ENCODE assay signal across 8 mouse cellular contexts in genomic region chr1:55239237-55239636, GRCm38 (mm10). TPM values are rescaled to one million over a fixed set of nuclear protein-coding genes. Genes with fewer than 3 reads are reported as not detected.
DNase-seq lines count a peak whose midpoint lies in the region; ATAC-seq and TF ChIP-seq lines count a peak whose summit lies in the region.

No protein-coding gene starts in this region.

- H3K36me3 ChIP-seq in kidney, embryonic 16.5 days (ENCODE audit: insufficient read depth, low read length), result no peaks in the 10 kb centered on the region
- H3K36me3 ChIP-seq in macrophage (ENCODE audit: inconsistent target), result no peaks in the 10 kb centered on the region
- H3K36me3 ChIP-seq in stomach, embryonic 15.5 days, result no peaks in the 10 kb centered on the region

- H3K4me3 ChIP-seq in kidney, embryonic 16.5 days (ENCODE audit: low read length), result peak overlapping the region; percentile 91
- H3K4me3 ChIP-seq in macrophage (ENCODE audit: inconsistent target), result peak overlapping the region; percentile 89; the same call in 1 of the 2 replicates
- H3K4me3 ChIP-seq in stomach, embryonic 15.5 days (replicated peaks), result peak overlapping the region; percentile 90; the same call in 1 of the 2 replicates

- H3K4me2 ChIP-seq in kidney, embryonic 16.5 days (replicated peaks; ENCODE audit: low read depth, low read length), result peak overlapping the region; percentile 87
- peak overlapping the region; percentile 92 for H3K4me2 ChIP-seq in stomach, embryonic 15.5 days

- intact Hi-C loops in left cerebral cortex, postnatal 25 days (cut with DNase I), result loop anchor here (2.0 to 5.0 kb wide), 3 partner anchors 144 to 633 kb away; partner anchors contain the start of genes Hspd1 and Hspe1
- intact Hi-C loops in left cerebral cortex, postnatal 36 days (cut with DNase I), result loop anchor here (5.0 kb wide), 2 partner anchors 152 to 633 kb away; partner anchors contain the start of genes Hspd1 and Hspe1

- peak; percentile 41 to 65 for DNase-seq in left cerebral cortex, postnatal 25 days (ENCODE audit: low spot score in 2 of 2)
- no peak for DNase-seq in left cerebral cortex, postnatal 36 days (ENCODE audit: low spot score in 2 of 2)
- DNase-seq in brain, embryonic 14.5 days (ENCODE audit: low read depth), result peak; percentile 85
- DNase-seq in forelimb bud, embryonic 11.5 days (ENCODE audit: low read depth, low spot score), result peak; percentile 60
- no peak for DNase-seq in testis, postnatal 10 days (ENCODE audit: low spot score)

- peaks cover 69% of the 10 kb centered on the region for H3K79me2 ChIP-seq in macrophage (ENCODE audit: inconsistent target)

- H3K9me3 ChIP-seq in kidney, embryonic 16.5 days (ENCODE audit: low read length), result no peaks in the 10 kb centered on the region
- no peaks in the 10 kb centered on the region for H3K9me3 ChIP-seq in stomach, embryonic 15.5 days

- no peak for ATAC-seq in kidney, embryonic 16.5 days (ENCODE audit: low FRiP score, low TSS enrichment)
- no peak for ATAC-seq in stomach, embryonic 15.5 days (ENCODE audit: insufficient read depth, low FRiP score, low read depth)

- peak; percentile 68; the same call in 1 of the 2 replicates for TF ChIP-seq CTCF in brain, embryonic 14.5 days (IDR thresholded peaks at IDR 0.05; ENCODE audit: borderline replicate concordance, extremely low read depth, insufficient read depth, insufficient read length)

- no peak overlapping the region for H3K9ac ChIP-seq in kidney, embryonic 16.5 days (replicated peaks; ENCODE audit: low read length)
- H3K9ac ChIP-seq in stomach, embryonic 15.5 days, result no peak overlapping the region

- no peak overlapping the region for H3K27ac ChIP-seq in kidney, embryonic 16.5 days (ENCODE audit: low read length)
- no peak overlapping the region for H3K27ac ChIP-seq in macrophage
- no peak overlapping the region for H3K27ac ChIP-seq in stomach, embryonic 15.5 days

- 0% methylated on average over 1 of the region's 1 CpGs for WGBS in kidney, embryonic 16.5 days
- WGBS in macrophage (ENCODE audit: missing documents), result 0% methylated on average over 1 of the region's 1 CpGs
- WGBS in stomach, embryonic 15.5 days, result 4% methylated on average over 1 of the region's 1 CpGs

- H3K27me3 ChIP-seq in kidney, embryonic 16.5 days (ENCODE audit: insufficient read depth, low read length), result no peaks in the 10 kb centered on the region
- H3K27me3 ChIP-seq in stomach, embryonic 15.5 days (replicated peaks), result no peaks in the 10 kb centered on the region

- H3K4me1 ChIP-seq in kidney, embryonic 16.5 days (ENCODE audit: insufficient read depth, low read length), result peaks cover 31% of the 10 kb centered on the region
- H3K4me1 ChIP-seq in stomach, embryonic 15.5 days, result peaks cover 13% of the 10 kb centered on the region

- TF ChIP-seq POLR2A in brain, embryonic 14.5 days (IDR thresholded peaks at IDR 0.05; ENCODE audit: borderline replicate concordance, extremely low read depth, insufficient read depth, insufficient read length, poor library complexity, severe bottlenecking), result no peak

RNA-seq across cellular contexts. Expression of gene Mars2, which starts 2.3 kb away (rescaled TPM):
- 10 to 100 TPM in 1 of 2 experiments, 1 to 10 TPM in 1; 9.7 to 10.5 TPM for total RNA-seq in left cerebral cortex, postnatal 25 days (2021)
- 1 to 10 TPM; 8.4 to 9.8 TPM for total RNA-seq in left cerebral cortex, postnatal 36 days (2021)
- polyA plus RNA-seq in brain, embryonic 14.5 days (2012; rRNA removed), result 4.1 and 4.3 TPM in 2 replicates
- 2.2 and 2.6 TPM in 2 replicates for polyA plus RNA-seq in kidney, embryonic 16.5 days (2015; fragmentation: Nextera tagmentation; extraction: Ambion mirVana)
- 1 to 10 TPM; 1.2 to 9.5 (median 3.2) TPM for total RNA-seq in macrophage (2018; cell fraction: chromatin; rRNA removed)
- 1 to 10 TPM in 5 of 26 experiments, under 1 TPM in 21; 0.20 to 1.5 (median 0.70) TPM for total RNA-seq in macrophage (2018; cell fraction: cytosol; rRNA removed)
- total RNA-seq in macrophage (2018; cell fraction: nucleus; rRNA removed), result 1 to 10 TPM in 24 of 26 experiments, under 1 TPM in 2; 0.68 to 9.3 (median 1.9) TPM
- polyA plus RNA-seq in macrophage (2018), result 0.86 to 1.8 TPM (median 0.86 TPM) in 3 replicates
- 3.4 and 3.6 TPM in 2 replicates for polyA plus RNA-seq in stomach, embryonic 15.5 days (2015; fragmentation: Nextera tagmentation; extraction: Ambion mirVana)

RNA-seq across cellular contexts. Expression of gene Rftn2, which starts 12.7 kb away (rescaled TPM):
- 10 to 100 TPM; 20.6 to 21.7 TPM for total RNA-seq in left cerebral cortex, postnatal 25 days (2021)
- total RNA-seq in left cerebral cortex, postnatal 36 days (2021), result 10 to 100 TPM; 19.8 to 22.9 TPM
- 8.2 and 8.7 TPM in 2 replicates for polyA plus RNA-seq in brain, embryonic 14.5 days (2012; rRNA removed)
- polyA plus RNA-seq in kidney, embryonic 16.5 days (2015; fragmentation: Nextera tagmentation; extraction: Ambion mirVana), result 7.6 and 9.0 TPM in 2 replicates
- total RNA-seq in macrophage (2018; cell fraction: chromatin; rRNA removed), result 1 to 10 TPM in 22 of 26 experiments, under 1 TPM in 4; 0.45 to 9.6 (median 2.7) TPM
- total RNA-seq in macrophage (2018; cell fraction: cytosol; rRNA removed), result 1 to 10 TPM in 25 of 26 experiments, under 1 TPM in 1; 0.86 to 4.1 (median 2.0) TPM
- total RNA-seq in macrophage (2018; cell fraction: nucleus; rRNA removed), result 1 to 10 TPM in 17 of 26 experiments, under 1 TPM in 9; 0.29 to 3.6 (median 1.5) TPM
- polyA plus RNA-seq in macrophage (2018), result 1.1 to 2.8 TPM (median 1.6 TPM) in 3 replicates
- polyA plus RNA-seq in stomach, embryonic 15.5 days (2015; fragmentation: Nextera tagmentation; extraction: Ambion mirVana), result 8.6 and 9.0 TPM in 2 replicates

Comparison
In these comparisons a context has a peak if more than half of its experiments do, and no peak if none do; other contexts are left out.
1. DNase-seq: peak in left cerebral cortex, postnatal 25 days (2 of 2), brain, embryonic 14.5 days (single experiment) and forelimb bud, embryonic 11.5 days (single experiment); none in left cerebral cortex, postnatal 36 days (0 of 2) and testis, postnatal 10 days (single experiment).
2. Peak in every context shown above with its lines, with median percentiles within 50 percentile points of each other: H3K4me3 ChIP-seq.